Mouse (Mus musculus) heart, embryonic 11.5 days (tissue): ENCODE measurements at regions not wholly inside any gene's neighbourhood (a gene's known extent, or its start where the extent isn't known, plus 50 kb on each side); places are given as distances from the start of the nearest gene placed in this dataset.
A peak's percentile ranks its signal among the peaks of the same experiment; 100 is the strongest.
"Not testable (repeated sequence)": the region's sequence is repeated elsewhere in the genome, so short reads cannot be mapped to it uniquely, and the experiment has no call there.

Source experiments
- ATAC-seq: fragments of 200-750 bp; cut with Nextera tagmentation; replicated peaks from 2 replicates; pipeline ENCODE4 v1.8.0; 2017; ENCODE audit warnings: moderate library complexity; ENCODE audit not compliant: insufficient number of reproducible peaks, low FRiP score, low TSS enrichment
- H3K27ac ChIP-seq: fragments of 300-500 bp; sonication (generic); 2 replicates; pipeline ENCODE4 v1.5.1; 2014; ENCODE audit warnings: mild to moderate bottlenecking, low read depth, low read length
- H3K27me3 ChIP-seq: fragments of 300-500 bp; sonication (generic); 2 replicates; pipeline ENCODE4 v1.6.1; 2014; ENCODE audit warnings: mild to moderate bottlenecking, low read length, mixed read lengths; ENCODE audit not compliant: control insufficient read depth, insufficient read depth
- H3K36me3 ChIP-seq: fragments of 300-500 bp; sonication (generic); 2 replicates; pipeline ENCODE4 v1.6.1; 2014; ENCODE audit warnings: mild to moderate bottlenecking, low read length, moderate library complexity, mixed read lengths; ENCODE audit not compliant: control insufficient read depth, insufficient read depth
- H3K4me1 ChIP-seq: fragments of 300-500 bp; sonication (generic); 2 replicates; pipeline ENCODE4 v1.6.1; 2014; ENCODE audit warnings: low read length; ENCODE audit not compliant: control insufficient read depth, insufficient read depth
- H3K4me2 ChIP-seq: fragments of 300-500 bp; sonication (generic); 2 replicates; pipeline ENCODE4 v1.6.1; 2014; ENCODE audit warnings: mild to moderate bottlenecking, moderate library complexity
- H3K4me3 ChIP-seq: fragments of 300-500 bp; sonication (generic); 2 replicates; pipeline ENCODE4 v1.5.1; 2014; ENCODE audit warnings: low read depth, low read length
- H3K9ac ChIP-seq: fragments of 300-500 bp; sonication (generic); 2 replicates; pipeline ENCODE4 v1.6.1; 2014; ENCODE audit warnings: mild to moderate bottlenecking, low read depth, low read length, moderate library complexity
- H3K9me3 ChIP-seq: fragments of 300-500 bp; sonication (generic); replicated peaks from 2 replicates; pipeline ENCODE4 v1.6.1; 2016; ENCODE audit warnings: low read length; ENCODE audit not compliant: control insufficient read depth
- WGBS: fragments of 180-500 bp; shearing (Covaris S2); extraction: QIAGEN DNeasy Blood & Tissue Kit; methylation state at CpG from one replicate; pipeline ENCODE4 v1.1.7; 2014; ENCODE audit not compliant: insufficient replicate concordance; 5-methylcytosine and 5-hydroxymethylcytosine counted together

GRCm38 (mm10) chr5:4326309-4327014 lies 134.3 kb downstream of the Mterf1b start:
- H3K4me3 ChIP-seq: no peak overlapping the region
- H3K9ac ChIP-seq: no peak overlapping the region
- peaks cover 15% of the 10 kb centered on the region for H3K4me1 ChIP-seq
- peak overlapping the region; percentile 89 for H3K27ac ChIP-seq
- WGBS: 16% methylated on average over 8 of the region's 8 CpGs
- H3K27me3 ChIP-seq: no peaks in the 10 kb centered on the region
- no peaks in the 10 kb centered on the region for H3K36me3 ChIP-seq
- H3K4me2 ChIP-seq: no peak overlapping the region
- H3K9me3 ChIP-seq: no peaks in the 10 kb centered on the region
- peak; percentile 73 for ATAC-seq

- 53% methylated on average over 5 of the region's 5 CpGs for WGBS
- Histone ChIP-seq H3K4me3 (no peak overlapping the region), H3K9me3 (no peaks in the 10 kb centered on the region), H3K4me2 (no peak overlapping the region), H3K27me3 (no peaks in the 10 kb centered on the region), H3K36me3 (no peaks in the 10 kb centered on the region), H3K9ac (no peak overlapping the region), H3K4me1 (no peaks in the 10 kb centered on the region), H3K27ac (no peak overlapping the region)
- ATAC-seq: no peak
Measured at GRCm38 (mm10) chr5:4335683-4336082, 143.5 kb downstream of the Mterf1b start.

GRCm38 (mm10) chr5:4341956-4342355 lies 149.8 kb downstream of the Mterf1b start:
- Histone ChIP-seq H3K27ac (no peak overlapping the region), H3K4me3 (no peak overlapping the region), H3K27me3 (no peaks in the 10 kb centered on the region), H3K4me1 (peaks cover 4% of the 10 kb centered on the region; the same call in 1 of the 2 replicates), H3K9me3 (no peaks in the 10 kb centered on the region), H3K4me2 (no peak overlapping the region), H3K36me3 (no peaks in the 10 kb centered on the region), H3K9ac (no peak overlapping the region)
- WGBS: 18% methylated on average over 6 of the region's 6 CpGs
- ATAC-seq: no peak

- H3K27ac ChIP-seq: no peak overlapping the region
- peaks cover 4% of the 10 kb centered on the region; the same call in 1 of the 2 replicates for H3K4me1 ChIP-seq
- no peak overlapping the region for H3K4me3 ChIP-seq
- no peaks in the 10 kb centered on the region for H3K36me3 ChIP-seq
- H3K9ac ChIP-seq: no peak overlapping the region
- no peaks in the 10 kb centered on the region for H3K27me3 ChIP-seq
- no peak for ATAC-seq
- H3K4me2 ChIP-seq: no peak overlapping the region
- H3K9me3 ChIP-seq: no peaks in the 10 kb centered on the region
- 91% methylated on average over 2 of the region's 2 CpGs for WGBS
Measured at GRCm38 (mm10) chr5:4344458-4344857, 152.3 kb downstream of the Mterf1b start.

- Histone ChIP-seq H3K9ac (no peak overlapping the region), H3K9me3 (no peaks in the 10 kb centered on the region), H3K4me2 (no peak overlapping the region), H3K4me3 (no peak overlapping the region), H3K4me1 (no peaks in the 10 kb centered on the region), H3K27me3 (no peaks in the 10 kb centered on the region), H3K27ac (no peak overlapping the region), H3K36me3 (no peaks in the 10 kb centered on the region)
- 82% methylated on average over 4 of the region's 4 CpGs for WGBS
- no peak for ATAC-seq
Measured at GRCm38 (mm10) chr5:4348334-4348733, 156.2 kb downstream of the Mterf1b start.

GRCm38 (mm10) chr5:4349943-4350342 lies 157.8 kb downstream of the Mterf1b start:
- Histone ChIP-seq H3K4me3 (no peak overlapping the region), H3K27me3 (no peaks in the 10 kb centered on the region), H3K4me2 (no peak overlapping the region), H3K27ac (no peak overlapping the region), H3K36me3 (no peaks in the 10 kb centered on the region), H3K9ac (no peak overlapping the region), H3K4me1 (no peaks in the 10 kb centered on the region), H3K9me3 (no peaks in the 10 kb centered on the region)
- 78% methylated on average over 2 of the region's 2 CpGs for WGBS
- no peak for ATAC-seq

GRCm38 (mm10) chr5:4355609-4356224 lies 163.6 kb downstream of the Mterf1b start:
- no peak for ATAC-seq
- WGBS: 72% methylated on average over 7 of the region's 7 CpGs
- Histone ChIP-seq H3K4me2 (no peak overlapping the region), H3K36me3 (no peaks in the 10 kb centered on the region), H3K27me3 (no peaks in the 10 kb centered on the region), H3K4me1 (0 out of 2 replicates have a peak, but pooled peaks cover 2% of the 10 kb centered on the region), H3K9me3 (no peaks in the 10 kb centered on the region), H3K27ac (no peak overlapping the region), H3K4me3 (no peak overlapping the region), H3K9ac (no peak overlapping the region)

- H3K4me2 ChIP-seq, H3K9me3 ChIP-seq, H3K36me3 ChIP-seq, H3K9ac ChIP-seq, ATAC-seq, H3K27ac ChIP-seq, H3K4me1 ChIP-seq, H3K27me3 ChIP-seq, H3K4me3 ChIP-seq: not testable (repeated sequence)
Measured at GRCm38 (mm10) chr5:4356555-4357273, 164.5 kb downstream of the Mterf1b start.
